Mouse (Mus musculus) stomach, embryonic 14.5 days (tissue): Measurements from ENCODE around the gene Rbm33. TPM values are rescaled to one million over a fixed set of nuclear protein-coding genes. Genes with fewer than 3 reads are reported as not detected.

ENCODE experiments used
- ATAC-seq: fragments of 200-750 bp; cut with Nextera tagmentation; 2 replicates; pipeline ENCODE4 v1.8.0; 2017; ENCODE audit warnings: low read depth, moderate TSS enrichment; ENCODE audit not compliant: insufficient number of reproducible peaks, insufficient read depth, low FRiP score
- H3K27ac ChIP-seq: fragments of 300-500 bp; sonication (generic); 2 replicates; pipeline ENCODE4 v1.5.1; 2014; ENCODE audit warnings: mild to moderate bottlenecking, low read length, moderate library complexity, mixed read lengths
- H3K27me3 ChIP-seq: fragments of 300-500 bp; sonication (generic); 2 replicates; pipeline ENCODE4 v1.6.1; 2014; ENCODE audit warnings: low read length, control low read depth, mixed read lengths; ENCODE audit not compliant: control insufficient read depth, insufficient read depth
- H3K36me3 ChIP-seq: fragments of 300-500 bp; sonication (generic); 2 replicates; pipeline ENCODE4 v1.6.1; 2014; ENCODE audit warnings: mild to moderate bottlenecking, control low read depth, low read length, moderate library complexity, mixed read lengths; ENCODE audit not compliant: control insufficient read depth, insufficient read depth
- H3K4me1 ChIP-seq: fragments of 300-500 bp; sonication (generic); 2 replicates; pipeline ENCODE4 v1.6.1; 2014; ENCODE audit warnings: low read length, control low read depth, mixed read lengths; ENCODE audit not compliant: control insufficient read depth, insufficient read depth
- H3K4me2 ChIP-seq: fragments of 300-500 bp; sonication (generic); replicated peaks from 2 replicates; pipeline ENCODE4 v1.6.1; 2014; ENCODE audit warnings: low read depth, low read length, control low read depth
- H3K4me3 ChIP-seq: fragments of 300-500 bp; sonication (generic); 2 replicates; pipeline ENCODE4 v1.5.1; 2014; ENCODE audit warnings: low read depth, low read length, control low read depth
- H3K9ac ChIP-seq: fragments of 300-500 bp; sonication (generic); replicated peaks from 2 replicates; pipeline ENCODE4 v1.6.1; 2014; ENCODE audit warnings: low read depth, mild to moderate bottlenecking, control low read depth, low read length, moderate library complexity, mixed read lengths
- H3K9me3 ChIP-seq: fragments of 300-500 bp; sonication (generic); 2 replicates; pipeline ENCODE4 v1.6.1; 2016; ENCODE audit warnings: low read depth, low read length, control low read depth; ENCODE audit not compliant: control insufficient read depth
- WGBS: fragments of 180-500 bp; shearing (Covaris S2); extraction: QIAGEN DNeasy Blood & Tissue Kit; methylation state at CpG from one replicate; pipeline ENCODE4 v1.1.7; 2014; 5-methylcytosine and 5-hydroxymethylcytosine counted together
- polyA plus RNA-seq: library from polyadenylated mRNA; unstranded; fragments of >200 nt; fragmentation: Nextera tagmentation; extraction: Ambion mirVana; gene quantifications from 2 replicates; pipeline ENCODE4 v1.2.1, GENCODE M21; 2014

Gene Rbm33
- polyA plus RNA-seq, 1 experiment from 2014 or later = 27.4 TPM

GRCm38 (mm10) chr5:28317253-28317916 is 464 bp downstream of the Rbm33 start:
- peak overlapping the region; percentile 77 for H3K4me2 ChIP-seq
- peak overlapping the region; percentile 99 for H3K4me3 ChIP-seq
- H3K36me3 ChIP-seq = no peaks in the 10 kb centered on the region
- no peaks in the 10 kb centered on the region for H3K9me3 ChIP-seq
- under 1% methylated on average over 53 of the region's 62 CpGs for WGBS
- peak overlapping the region; percentile 100 for H3K27ac ChIP-seq
- peak overlapping the region; percentile 100 for H3K9ac ChIP-seq
- ATAC-seq = peak; percentile 63; the same call in 1 of the 2 replicates
- H3K27me3 ChIP-seq = no peaks in the 10 kb centered on the region
- H3K4me1 ChIP-seq = peaks cover 5% of the 10 kb centered on the region; the same call in 1 of the 2 replicates

GRCm38 (mm10) chr5:28317917-28318267 is 971 bp downstream of the Rbm33 start:
- WGBS = under 1% methylated on average over 3 of the region's 3 CpGs
- peaks cover 5% of the 10 kb centered on the region; the same call in 1 of the 2 replicates for H3K4me1 ChIP-seq
- peak overlapping the region; percentile 100 for H3K9ac ChIP-seq
- H3K4me3 ChIP-seq = peak overlapping the region; percentile 99
- H3K36me3 ChIP-seq = no peaks in the 10 kb centered on the region
- H3K27me3 ChIP-seq = no peaks in the 10 kb centered on the region
- no peak overlapping the region; the same call in 1 of the 2 replicates for H3K27ac ChIP-seq
- peak overlapping the region; percentile 77 for H3K4me2 ChIP-seq
- no peak for ATAC-seq
- no peaks in the 10 kb centered on the region for H3K9me3 ChIP-seq

GRCm38 (mm10) chr5:28318671-28319070 is 1.8 kb downstream of the Rbm33 start:
- H3K9ac ChIP-seq = no peak overlapping the region
- H3K4me1 ChIP-seq = peaks cover 5% of the 10 kb centered on the region; the same call in 1 of the 2 replicates
- H3K9me3 ChIP-seq = no peaks in the 10 kb centered on the region
- H3K4me3 ChIP-seq = peak overlapping the region; percentile 99; the same call in 1 of the 2 replicates
- no peak for ATAC-seq
- WGBS = 58% methylated on average over 2 of the region's 2 CpGs
- peak overlapping the region; percentile 77 for H3K4me2 ChIP-seq
- H3K27ac ChIP-seq = no peak overlapping the region
- H3K27me3 ChIP-seq = no peaks in the 10 kb centered on the region
- H3K36me3 ChIP-seq = no peaks in the 10 kb centered on the region

GRCm38 (mm10) chr5:28321769-28322168 is 4.8 kb downstream of the Rbm33 start:
- no peaks in the 10 kb centered on the region for H3K27me3 ChIP-seq
- H3K27ac ChIP-seq = no peak overlapping the region
- no peak for ATAC-seq
- H3K9me3 ChIP-seq = no peaks in the 10 kb centered on the region
- no peaks in the 10 kb centered on the region for H3K36me3 ChIP-seq
- H3K4me2 ChIP-seq = no peak overlapping the region
- H3K9ac ChIP-seq = no peak overlapping the region
- WGBS = 94% methylated on average over 1 of the region's 1 CpGs
- H3K4me3 ChIP-seq = no peak overlapping the region
- peaks cover 5% of the 10 kb centered on the region; the same call in 1 of the 2 replicates for H3K4me1 ChIP-seq

- H3K9ac ChIP-seq = no peak overlapping the region
- H3K4me1 ChIP-seq = peaks cover 5% of the 10 kb centered on the region; the same call in 1 of the 2 replicates
- ATAC-seq = no peak
- no peak overlapping the region for H3K27ac ChIP-seq
- H3K9me3 ChIP-seq = no peaks in the 10 kb centered on the region
- H3K4me3 ChIP-seq = no peak overlapping the region
- no peaks in the 10 kb centered on the region for H3K27me3 ChIP-seq
- 86% methylated on average over 3 of the region's 3 CpGs for WGBS
- no peaks in the 10 kb centered on the region for H3K36me3 ChIP-seq
- H3K4me2 ChIP-seq = no peak overlapping the region
Observed at GRCm38 (mm10) chr5:28322189-28322588, 5.3 kb downstream of the Rbm33 start.

- ATAC-seq = no peak
- Histone ChIP-seq H3K27me3 (no peaks in the 10 kb centered on the region), H3K27ac (no peak overlapping the region), H3K9me3 (no peaks in the 10 kb centered on the region), H3K9ac (no peak overlapping the region), H3K4me2 (no peak overlapping the region), H3K36me3 (no peaks in the 10 kb centered on the region), H3K4me1 (peaks cover 2% of the 10 kb centered on the region; the same call in 1 of the 2 replicates), H3K4me3 (no peak overlapping the region)
- WGBS = 85% methylated on average over 2 of the region's 2 CpGs
Observed at GRCm38 (mm10) chr5:28323822-28324221, 6.9 kb downstream of the Rbm33 start.

- no peak overlapping the region for H3K4me2 ChIP-seq
- ATAC-seq = no peak
- no peak overlapping the region for H3K9ac ChIP-seq
- H3K36me3 ChIP-seq = no peaks in the 10 kb centered on the region
- H3K27ac ChIP-seq = no peak overlapping the region
- H3K9me3 ChIP-seq = no peaks in the 10 kb centered on the region
- no peak overlapping the region for H3K4me3 ChIP-seq
- no peaks in the 10 kb centered on the region for H3K27me3 ChIP-seq
- WGBS = 60% methylated on average over 1 of the region's 1 CpGs
- H3K4me1 ChIP-seq = no peaks in the 10 kb centered on the region
Observed at GRCm38 (mm10) chr5:28324457-28324856, 7.5 kb downstream of the Rbm33 start.

GRCm38 (mm10) chr5:28329024-28329806 is 12.3 kb downstream of the Rbm33 start:
- H3K4me1 ChIP-seq = no peaks in the 10 kb centered on the region
- no peaks in the 10 kb centered on the region for H3K27me3 ChIP-seq
- no peak overlapping the region for H3K4me2 ChIP-seq
- no peaks in the 10 kb centered on the region for H3K9me3 ChIP-seq
- H3K36me3 ChIP-seq = peaks cover 7% of the 10 kb centered on the region; the same call in 1 of the 2 replicates
- no peak overlapping the region for H3K9ac ChIP-seq
- no peak for ATAC-seq
- WGBS = 83% methylated on average over 7 of the region's 7 CpGs
- H3K4me3 ChIP-seq = no peak overlapping the region
- H3K27ac ChIP-seq = no peak overlapping the region
